Mouse (Mus musculus): Measurements from ENCODE around the gene Zfp784. TPM values are rescaled to one million over a fixed set of nuclear protein-coding genes. Genes with fewer than 3 reads are reported as not detected.
A peak's percentile ranks its signal among the peaks of the same experiment; 100 is the strongest.

Zfp784 gene
- polyA plus RNA-seq, 1 experiment from 2014 or later = 3.8 TPM

DNA sequence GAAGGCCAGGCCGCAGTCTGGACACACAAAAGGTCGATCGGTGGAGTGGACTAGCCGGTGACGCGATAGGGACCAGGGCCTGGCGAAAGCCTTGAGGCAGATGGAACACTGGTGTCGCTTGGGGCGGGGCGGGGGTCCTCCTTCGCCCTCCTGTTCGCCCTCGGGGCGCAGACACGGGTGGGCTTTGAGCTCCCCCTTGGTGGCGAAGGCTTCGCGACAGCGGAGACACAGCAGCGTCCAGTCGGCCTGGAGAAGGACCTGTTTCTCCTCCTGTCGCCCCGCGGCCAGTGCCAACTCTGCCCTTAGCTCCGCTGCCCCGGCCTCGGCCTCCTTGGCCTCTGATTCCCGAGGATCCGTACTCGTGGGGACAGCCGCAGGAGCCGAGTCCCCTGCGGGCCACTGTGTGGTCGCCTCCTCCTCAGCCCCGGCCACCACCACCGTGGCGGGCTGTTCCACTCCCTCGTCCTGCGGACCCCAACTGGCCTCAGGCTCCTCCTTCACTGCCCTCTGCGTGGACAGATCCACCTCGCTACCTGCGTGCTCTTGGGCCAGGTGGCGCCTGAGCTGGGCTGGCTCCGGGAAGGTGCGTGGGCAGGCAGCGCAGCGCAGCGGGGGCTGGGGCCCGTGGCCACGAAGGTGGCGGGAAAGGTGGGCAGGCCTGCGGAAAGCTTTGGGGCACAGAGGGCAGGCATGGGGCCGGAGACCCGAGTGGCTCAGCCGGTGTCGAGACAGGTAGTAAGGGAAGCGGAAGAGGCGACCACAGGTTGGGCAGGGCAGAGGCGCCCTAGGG lies 44.1 kb downstream of the Zfp784 start:
- peaks cover 36% of the 10 kb centered on the region for H3K27me3 ChIP-seq (ENCODE audit: poor library complexity, severe bottlenecking)
- H3K4me3 ChIP-seq = peak overlapping the region; percentile 82
- H3K9me3 ChIP-seq = peaks cover 35% of the 10 kb centered on the region
- WGBS = 50% methylated on average over 59 of the region's 59 CpGs
- no peak for DNase-seq (ENCODE audit: extremely low spot score, low spot score)
- H3K27ac ChIP-seq = no peak overlapping the region
- H3K4me1 ChIP-seq = peaks cover 38% of the 10 kb centered on the region
- H3K36me3 ChIP-seq (replicated peaks) = peaks cover 43% of the 10 kb centered on the region

DNA sequence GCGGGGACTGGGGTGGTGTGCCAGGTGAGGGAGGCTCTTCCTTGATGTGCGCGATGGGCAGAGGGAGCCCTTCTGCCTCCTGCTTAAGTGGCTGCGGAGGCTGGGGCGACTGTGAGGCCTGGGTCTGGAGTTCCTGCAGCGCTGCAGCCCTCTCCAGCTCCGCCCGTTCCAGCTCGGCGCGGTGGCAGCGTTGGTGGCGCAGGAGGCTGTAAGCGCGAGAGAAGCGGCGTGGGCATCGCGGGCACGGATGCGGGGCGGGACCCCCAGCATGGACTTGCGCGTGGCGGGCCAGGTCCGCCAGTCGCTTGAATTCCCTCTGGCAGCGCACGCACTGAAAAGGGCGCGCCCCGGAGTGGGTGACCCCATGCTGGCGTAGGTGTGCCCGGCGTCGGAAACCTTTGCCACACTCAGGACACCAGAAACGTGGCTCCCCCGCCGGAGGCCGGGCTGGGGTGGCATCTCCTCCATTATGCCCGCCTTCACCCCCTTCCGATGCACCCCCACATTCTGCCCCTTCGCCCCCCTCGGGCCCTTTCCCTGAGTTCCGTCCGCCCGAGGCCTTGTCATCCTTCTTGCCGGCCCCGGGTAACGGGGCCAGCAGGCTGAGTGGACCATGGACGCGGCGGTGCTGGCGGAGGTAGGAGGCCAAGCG lies 44.8 kb downstream of the Zfp784 start:
- Histone ChIP-seq H3K4me1 (peaks cover 38% of the 10 kb centered on the region), H3K9me3 (peaks cover 35% of the 10 kb centered on the region), H3K36me3 (replicated peaks) (peaks cover 43% of the 10 kb centered on the region), H3K4me3 (peak overlapping the region; percentile 82), H3K27me3 (ENCODE audit: poor library complexity, severe bottlenecking) (peaks cover 36% of the 10 kb centered on the region), H3K27ac (0 out of 2 replicates have a peak overlapping the region, but pooled peaks have one; percentile 17)
- no peak for DNase-seq (ENCODE audit: extremely low spot score, low spot score)
- WGBS = 23% methylated on average over 55 of the region's 55 CpGs

DNA sequence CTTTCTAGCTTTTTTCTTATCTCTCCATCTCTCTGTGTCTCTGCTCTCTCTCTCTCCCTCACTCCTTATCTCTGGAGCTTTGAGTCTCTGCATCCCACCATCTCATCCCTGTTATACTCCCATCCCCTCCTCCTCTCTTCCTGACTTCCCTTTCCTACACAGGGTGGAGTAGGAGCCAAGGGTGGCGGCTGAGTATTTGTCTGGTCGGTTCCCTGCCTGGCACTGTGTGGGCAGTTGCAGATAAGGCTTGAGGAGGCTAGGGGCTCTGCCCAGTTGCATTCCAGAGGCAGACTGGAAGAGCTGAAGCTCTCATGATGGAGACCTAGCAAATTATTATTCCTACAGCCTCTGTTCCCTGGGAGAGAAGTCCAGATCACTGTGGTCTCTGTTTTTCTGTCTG lies 50.0 kb downstream of the Zfp784 start:
- peaks cover 28% of the 10 kb centered on the region for H3K36me3 ChIP-seq (replicated peaks)
- H3K27ac ChIP-seq = no peak overlapping the region
- H3K4me1 ChIP-seq = peaks cover 3% of the 10 kb centered on the region; the same call in 1 of the 2 replicates
- H3K4me3 ChIP-seq = no peak overlapping the region
- 64% methylated on average over 2 of the region's 2 CpGs for WGBS
- peaks cover 18% of the 10 kb centered on the region for H3K9me3 ChIP-seq
- peaks cover 18% of the 10 kb centered on the region for H3K27me3 ChIP-seq (ENCODE audit: poor library complexity, severe bottlenecking)
- DNase-seq (ENCODE audit: extremely low spot score, low spot score) = no peak

Other genes with a start within 250 kb of the Zfp784 start
- gene Tmem238, start 248.8 kb downstream of the Zfp784 start, polyA plus RNA-seq (2016; fragmentation: Nextera tagmentation; extraction: Ambion mirVana) = 3.9 and 4.4 TPM in 2 replicates
- gene Rpl28, start 245.6 kb downstream of the Zfp784 start, polyA plus RNA-seq (2016; fragmentation: Nextera tagmentation; extraction: Ambion mirVana) = 374 and 397 TPM in 2 replicates
- 399 and 408 TPM in 2 replicates for gene Ube2s, start 225.9 kb downstream of the Zfp784 start, polyA plus RNA-seq (2016; fragmentation: Nextera tagmentation; extraction: Ambion mirVana)
- gene Shisa7, start 193.8 kb downstream of the Zfp784 start, polyA plus RNA-seq (2016; fragmentation: Nextera tagmentation; extraction: Ambion mirVana) = 0.47 and 0.79 TPM in 2 replicates
- 2.6 and 2.9 TPM in 2 replicates for gene Isoc2b, start 168.2 kb downstream of the Zfp784 start, polyA plus RNA-seq (2016; fragmentation: Nextera tagmentation; extraction: Ambion mirVana)
- 0.73 and 1.0 TPM in 2 replicates for gene Isoc2a, start 161.3 kb downstream of the Zfp784 start, polyA plus RNA-seq (2016; fragmentation: Nextera tagmentation; extraction: Ambion mirVana)
- 0.12 and 0.22 TPM in 2 replicates for gene Gm36210, start 131.9 kb downstream of the Zfp784 start, polyA plus RNA-seq (2016; fragmentation: Nextera tagmentation; extraction: Ambion mirVana)
- gene Zfp628, start 123.2 kb downstream of the Zfp784 start, polyA plus RNA-seq (2016; fragmentation: Nextera tagmentation; extraction: Ambion mirVana) = 4.1 and 4.2 TPM in 2 replicates
- gene Nat14, start 116.4 kb downstream of the Zfp784 start, polyA plus RNA-seq (2016; fragmentation: Nextera tagmentation; extraction: Ambion mirVana) = 8.1 and 8.3 TPM in 2 replicates
- gene Ssc5d, start 112.7 kb downstream of the Zfp784 start, polyA plus RNA-seq (2016; fragmentation: Nextera tagmentation; extraction: Ambion mirVana) = 1.2 and 1.3 TPM in 2 replicates
- 0.11 TPM in 1 of 2 replicates, not detected in the other for gene Sbk2, start 74.0 kb downstream of the Zfp784 start, polyA plus RNA-seq (2016; fragmentation: Nextera tagmentation; extraction: Ambion mirVana)
- 0.10 TPM in 1 of 2 replicates, not detected in the other for gene Sbk3, start 67.3 kb downstream of the Zfp784 start, polyA plus RNA-seq (2016; fragmentation: Nextera tagmentation; extraction: Ambion mirVana)
- 27.3 and 28.7 TPM in 2 replicates for gene Zfp579, start 42.3 kb downstream of the Zfp784 start, polyA plus RNA-seq (2016; fragmentation: Nextera tagmentation; extraction: Ambion mirVana)
- 8.4 and 9.4 TPM in 2 replicates for gene Zfp524, start 24.0 kb downstream of the Zfp784 start, polyA plus RNA-seq (2016; fragmentation: Nextera tagmentation; extraction: Ambion mirVana)
- gene Fiz1, start 23.7 kb downstream of the Zfp784 start, polyA plus RNA-seq (2016; fragmentation: Nextera tagmentation; extraction: Ambion mirVana) = 54.0 and 54.1 TPM in 2 replicates
- gene Gm44973, start 22.9 kb downstream of the Zfp784 start, polyA plus RNA-seq (2016; fragmentation: Nextera tagmentation; extraction: Ambion mirVana) = 1.0 and 1.1 TPM in 2 replicates
- gene Zfp865, start 18.1 kb downstream of the Zfp784 start, polyA plus RNA-seq (2016; fragmentation: Nextera tagmentation; extraction: Ambion mirVana) = 5.1 and 5.7 TPM in 2 replicates
- gene Ccdc106, start 17.9 kb downstream of the Zfp784 start, polyA plus RNA-seq (2016; fragmentation: Nextera tagmentation; extraction: Ambion mirVana) = 4.7 and 6.6 TPM in 2 replicates
- not detected in 2 replicates for gene 4632433K11Rik, start 4.3 kb downstream of the Zfp784 start, polyA plus RNA-seq (2016; fragmentation: Nextera tagmentation; extraction: Ambion mirVana)
- 38.0 and 38.8 TPM in 2 replicates for gene Zfp580, start 13.1 kb upstream of the Zfp784 start, polyA plus RNA-seq (2016; fragmentation: Nextera tagmentation; extraction: Ambion mirVana)
- gene U2af2, start 23.7 kb upstream of the Zfp784 start, polyA plus RNA-seq (2016; fragmentation: Nextera tagmentation; extraction: Ambion mirVana) = 181 and 196 TPM in 2 replicates
- gene Epn1, start 41.8 kb upstream of the Zfp784 start, polyA plus RNA-seq (2016; fragmentation: Nextera tagmentation; extraction: Ambion mirVana) = 53.5 and 54.6 TPM in 2 replicates
- gene Rfpl4, start 78.5 kb upstream of the Zfp784 start, polyA plus RNA-seq (2016; fragmentation: Nextera tagmentation; extraction: Ambion mirVana) = not detected in 2 replicates
- gene Rasl2-9, start 87.5 kb upstream of the Zfp784 start, polyA plus RNA-seq (2016; fragmentation: Nextera tagmentation; extraction: Ambion mirVana) = 0.24 TPM in 1 of 2 replicates, not detected in the other
- 0.01 TPM in 1 of 2 replicates, not detected in the other for gene Vmn1r55, start 111.2 kb upstream of the Zfp784 start, polyA plus RNA-seq (2016; fragmentation: Nextera tagmentation; extraction: Ambion mirVana)
- gene Vmn1r56, start 158.3 kb upstream of the Zfp784 start, polyA plus RNA-seq (2016; fragmentation: Nextera tagmentation; extraction: Ambion mirVana) = not detected in 2 replicates
- gene Vmn1r57, start 180.0 kb upstream of the Zfp784 start, polyA plus RNA-seq (2016; fragmentation: Nextera tagmentation; extraction: Ambion mirVana) = not detected in 2 replicates